Mouse (Mus musculus): ENCODE measurements around the gene Negr1.

Gene Negr1

GRCm38 (mm10) chr3:156561524-156562423 lies at the start of gene Negr1:
Gene Negr1 (plus strand): TSS chr3:156561794.
- DNase-seq (ENCODE audit: low spot score in 2 of 2): peak; percentile 68 to 70

GRCm38 (mm10) chr3:156526461-156526933 lies 35.1 kb upstream of the Negr1 start:
- no peak for DNase-seq (ENCODE audit: low spot score in 2 of 2)

GRCm38 (mm10) chr3:156527231-156527995 lies 34.2 kb upstream of the Negr1 start:
- DNase-seq (ENCODE audit: low spot score in 2 of 2): no peak

GRCm38 (mm10) chr3:156559441-156559825 lies 2.2 kb upstream of the Negr1 start:
- no peak for DNase-seq (ENCODE audit: low spot score in 2 of 2)

GRCm38 (mm10) chr3:156559826-156560471 lies 1.6 kb upstream of the Negr1 start:
- no peak for DNase-seq (ENCODE audit: low spot score in 2 of 2)

GRCm38 (mm10) chr3:156560766-156561165 lies 828 bp upstream of the Negr1 start:
- peak; percentile 67 to 72 for DNase-seq (ENCODE audit: low spot score in 2 of 2)

- no peak for DNase-seq (ENCODE audit: low spot score in 2 of 2)
Observed at GRCm38 (mm10) chr3:156562424-156562785, 811 bp downstream of the Negr1 start.

GRCm38 (mm10) chr3:156562796-156563195 lies 1.2 kb downstream of the Negr1 start:
- no peak for DNase-seq (ENCODE audit: low spot score in 2 of 2)

- no peak for DNase-seq (ENCODE audit: low spot score in 2 of 2)
Observed at GRCm38 (mm10) chr3:156563353-156563752, 1.8 kb downstream of the Negr1 start.

- DNase-seq (ENCODE audit: low spot score in 2 of 2): no peak
Observed at GRCm38 (mm10) chr3:156573465-156573864, 11.9 kb downstream of the Negr1 start.

GRCm38 (mm10) chr3:156576292-156576691 lies 14.7 kb downstream of the Negr1 start:
- DNase-seq (ENCODE audit: low spot score in 2 of 2): no peak

GRCm38 (mm10) chr3:156590612-156591011 lies 29.0 kb downstream of the Negr1 start:
- no peak for DNase-seq (ENCODE audit: low spot score in 2 of 2)

GRCm38 (mm10) chr3:156591125-156591524 lies 29.5 kb downstream of the Negr1 start:
- no peak for DNase-seq (ENCODE audit: low spot score in 2 of 2)

- no peak for DNase-seq (ENCODE audit: low spot score in 2 of 2)
Observed at GRCm38 (mm10) chr3:156606846-156607245, 45.3 kb downstream of the Negr1 start.

GRCm38 (mm10) chr3:156619921-156620320 lies 58.3 kb downstream of the Negr1 start:
- DNase-seq (ENCODE audit: low spot score in 2 of 2): no peak

- DNase-seq (ENCODE audit: low spot score in 2 of 2): no peak
Observed at GRCm38 (mm10) chr3:156628594-156628993, 67.0 kb downstream of the Negr1 start.

GRCm38 (mm10) chr3:156632942-156633341 lies 71.3 kb downstream of the Negr1 start:
- no peak for DNase-seq (ENCODE audit: low spot score in 2 of 2)

- no peak for DNase-seq (ENCODE audit: low spot score in 2 of 2)
Observed at GRCm38 (mm10) chr3:156639382-156639781, 77.8 kb downstream of the Negr1 start.

- peak in 1 of 2 experiments; percentile 63 for DNase-seq (ENCODE audit: low spot score in 2 of 2)
Observed at GRCm38 (mm10) chr3:156643710-156644363, 82.2 kb downstream of the Negr1 start.

GRCm38 (mm10) chr3:156648378-156648777 lies 86.8 kb downstream of the Negr1 start:
- DNase-seq (ENCODE audit: low spot score in 2 of 2): no peak

- no peak for DNase-seq (ENCODE audit: low spot score in 2 of 2)
Observed at GRCm38 (mm10) chr3:156662553-156662952, 101.0 kb downstream of the Negr1 start.

GRCm38 (mm10) chr3:156672560-156672959 lies 111.0 kb downstream of the Negr1 start:
- no peak for DNase-seq (ENCODE audit: low spot score in 2 of 2)
